Mouse (Mus musculus): ENCODE measurements at regions not wholly inside any gene's neighbourhood (a gene's known extent, or its start where the extent isn't known, plus 50 kb on each side); places are given as distances from the start of the nearest gene placed in this dataset.

DNA sequence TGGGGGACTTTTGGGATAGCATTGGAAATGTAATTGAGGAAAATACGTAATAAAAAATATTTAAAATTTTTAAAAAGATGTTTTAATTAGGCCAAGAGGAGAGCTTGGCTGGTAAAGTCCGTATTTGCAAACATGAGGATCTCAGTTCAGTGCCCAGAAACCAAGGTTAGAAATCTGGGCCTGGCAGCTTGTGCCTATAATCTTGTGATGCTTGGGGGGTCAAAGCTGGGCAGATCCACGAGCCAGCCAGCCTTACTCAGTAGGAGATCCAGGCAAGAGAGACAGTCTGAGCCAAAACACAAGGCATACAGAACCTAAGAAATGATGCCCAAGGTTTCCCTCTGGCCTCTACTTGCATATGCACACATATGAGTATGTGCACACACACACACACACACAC lies 54.1 kb upstream of the Cxadr start:
- TF ChIP-seq CTCF (IDR thresholded peaks at IDR 0.05; ENCODE audit: low read depth, low read length) (no peak), EP300 (IDR thresholded peaks at IDR 0.05; ENCODE audit: insufficient read depth, low read depth, low read length) (no peak), POLR2A (IDR thresholded peaks at IDR 0.05; ENCODE audit: insufficient read depth, low read length) (no peak)

Measured in ES-Bruce4 (cell line).